Mouse (Mus musculus) brain, adult 2 months (tissue): ENCODE results near the gene Itk.

ENCODE experiments used
- DNase-seq: peaks from one replicate; pipeline ENCODE4 v3.0.0; 2011; ENCODE audit warnings: low read depth, low spot score

Itk gene

DNA sequence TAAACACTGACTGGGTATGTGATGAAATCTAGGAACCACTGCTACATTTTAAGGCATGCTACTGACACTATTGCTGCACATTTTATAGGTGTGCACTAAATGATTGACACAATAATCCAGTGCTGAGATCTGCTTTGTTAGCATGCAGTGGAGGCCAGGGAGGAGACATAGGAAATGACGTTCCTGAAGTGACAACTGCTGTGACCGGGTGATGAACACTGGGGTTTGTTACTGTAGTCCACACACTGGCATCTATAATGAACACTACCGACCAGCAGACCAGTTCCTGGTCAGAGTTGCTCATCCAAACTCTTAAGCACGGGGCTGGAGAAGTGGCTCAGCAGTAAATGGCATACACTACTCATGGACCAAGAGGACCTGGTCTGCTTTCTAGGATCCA, 4.1 kb upstream of the Itk start:
- no peak for DNase-seq

- DNase-seq: no peak
These were observed 3.6 kb upstream of the Itk start for GRCm38 (mm10) chr11:46392890-46393289.

GRCm38 (mm10) chr11:46390621-46391020, 1.3 kb upstream of the Itk start:
- DNase-seq: no peak

DNA sequence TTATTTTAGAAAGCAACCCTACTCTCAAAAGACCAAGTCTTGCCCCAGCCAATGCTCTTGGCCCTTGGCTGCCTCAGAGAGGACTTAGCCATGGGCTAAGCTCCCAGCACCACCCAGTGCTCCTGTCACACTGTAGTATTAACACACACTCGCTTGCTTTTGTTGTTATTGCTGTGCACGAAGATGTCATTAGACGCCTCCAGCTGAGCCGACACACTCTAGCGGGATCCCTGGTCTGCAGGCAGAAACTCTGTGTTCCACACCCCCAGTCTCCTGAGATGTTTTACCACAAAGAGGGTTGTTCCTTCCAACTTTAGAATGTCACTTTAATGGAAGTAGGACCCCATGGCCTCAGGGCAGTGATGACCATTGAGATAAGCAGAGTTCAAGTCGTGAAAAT, 877 bp downstream of the Itk start:
- no peak for DNase-seq

GRCm38 (mm10) chr11:46387061-46387460, 2.3 kb downstream of the Itk start:
- DNase-seq: no peak

GRCm38 (mm10) chr11:46386556-46386955, 2.8 kb downstream of the Itk start:
- no peak for DNase-seq

DNA sequence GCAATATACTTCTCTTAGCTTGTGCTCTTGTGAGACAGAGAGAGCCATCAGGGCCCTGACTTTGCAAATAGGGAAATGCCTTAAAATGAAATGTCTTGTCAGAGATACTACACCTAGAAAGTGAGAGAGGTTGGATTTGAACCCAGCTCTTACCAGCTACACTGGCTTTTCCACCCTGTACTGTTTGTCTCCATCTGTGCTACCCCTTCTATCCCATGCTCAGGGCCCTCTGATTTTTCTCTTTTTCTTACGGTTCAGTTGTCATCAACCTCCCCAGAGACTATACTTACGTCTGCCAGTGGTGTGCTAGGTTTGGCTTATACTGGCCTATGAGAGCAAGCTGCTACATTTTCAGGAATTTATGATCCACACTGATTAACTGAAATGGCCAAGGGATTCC, 4.4 kb downstream of the Itk start:
- DNase-seq: no peak

- no peak for DNase-seq
These were observed 6.8 kb downstream of the Itk start for GRCm38 (mm10) chr11:46382466-46382865.

- no peak for DNase-seq
These were observed 9.1 kb downstream of the Itk start for GRCm38 (mm10) chr11:46380097-46380675.

DNA sequence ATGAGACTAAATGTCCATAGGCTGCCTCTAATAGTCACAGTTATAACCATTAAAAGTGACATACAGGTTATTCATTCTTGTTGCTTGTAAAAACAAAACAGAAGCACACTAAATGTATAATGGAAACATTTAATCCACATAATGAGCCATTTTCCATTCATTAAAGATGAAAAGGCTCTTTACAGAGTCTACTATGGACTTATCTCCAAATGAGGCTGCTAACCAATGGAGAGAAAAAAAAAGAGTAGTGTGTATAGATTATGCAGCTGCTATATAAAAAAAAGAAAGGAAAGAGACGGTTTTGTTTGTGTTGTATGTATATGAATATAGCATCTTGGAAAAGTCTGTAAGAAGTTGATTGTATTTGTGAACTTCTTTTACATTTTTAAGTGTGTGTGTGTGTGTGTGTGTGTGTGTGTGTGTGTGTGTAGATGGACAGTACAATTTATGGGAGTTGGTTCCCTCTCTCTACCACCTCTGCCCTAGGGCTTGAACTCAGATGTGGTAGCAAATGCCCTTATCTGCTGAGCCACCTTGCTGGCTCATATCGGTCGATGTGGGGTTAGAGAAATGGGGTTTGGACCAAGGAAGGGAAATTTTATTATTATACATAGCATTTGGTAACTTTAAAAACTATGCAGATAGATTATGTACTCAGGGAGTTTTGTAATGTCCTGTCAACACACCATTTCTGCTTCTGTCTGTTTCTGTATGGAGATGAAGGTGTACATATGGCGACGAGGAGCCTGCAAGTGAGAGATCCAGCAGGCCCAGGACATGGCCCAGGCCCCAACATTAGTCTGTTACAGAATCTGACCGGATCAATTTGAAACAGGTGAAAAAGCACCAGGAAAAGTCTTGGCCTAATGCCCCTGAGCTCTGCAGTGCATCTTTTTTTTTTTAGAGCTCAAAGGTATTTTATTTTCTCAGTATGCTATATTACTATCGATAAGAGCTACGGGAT, 11.2 kb downstream of the Itk start:
- no peak for DNase-seq

DNA sequence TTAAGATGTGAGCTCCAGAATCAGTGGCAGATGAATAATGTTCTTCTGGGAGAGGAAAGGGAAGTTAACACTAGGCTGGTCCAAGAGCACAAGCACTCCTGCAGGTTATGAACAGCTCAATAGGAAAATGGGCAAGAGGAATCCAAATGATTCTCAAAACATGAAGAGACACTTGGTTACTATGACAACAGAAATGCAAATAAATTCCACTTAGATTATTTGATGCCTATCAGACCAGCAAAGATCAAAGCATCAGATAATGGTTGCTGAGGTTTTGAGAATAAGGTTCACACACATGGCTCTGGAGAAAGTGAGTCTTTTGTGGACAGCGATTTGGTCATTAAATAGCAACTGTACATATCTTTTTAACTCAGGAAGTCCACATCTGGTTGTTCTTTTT, 12.0 kb downstream of the Itk start:
- no peak for DNase-seq

GRCm38 (mm10) chr11:46375015-46375414, 14.3 kb downstream of the Itk start:
- DNase-seq: no peak

GRCm38 (mm10) chr11:46373071-46374030, 16.0 kb downstream of the Itk start:
- DNase-seq: no peak

DNA sequence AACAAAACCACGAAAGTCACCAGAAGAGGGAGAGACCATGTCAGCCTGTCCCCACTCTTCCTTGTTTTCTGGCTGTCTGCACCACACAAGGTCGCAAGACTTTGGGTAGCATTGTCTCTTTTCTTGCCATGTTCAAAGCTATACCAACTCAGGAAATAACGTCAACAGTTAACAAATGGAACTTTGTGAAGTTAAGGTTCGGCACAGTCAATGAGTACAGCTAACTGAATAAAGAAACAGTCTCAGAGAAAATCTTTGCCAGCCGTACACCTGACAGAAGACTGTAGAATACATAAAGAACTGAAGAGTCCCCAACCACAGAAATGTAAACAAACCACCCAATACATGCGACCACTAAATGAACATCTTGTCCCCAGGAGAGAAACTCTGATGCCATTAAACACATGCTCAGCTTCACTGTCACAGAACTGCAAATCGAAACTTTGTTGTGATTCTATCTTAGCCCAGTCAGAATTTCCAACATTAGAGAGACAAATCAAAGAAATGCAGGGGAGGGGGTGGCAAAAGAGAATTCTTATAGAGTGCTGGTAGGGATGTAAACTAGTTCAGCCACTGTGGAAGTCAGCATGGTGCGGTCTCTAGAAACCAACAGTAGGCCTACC, 16.9 kb downstream of the Itk start:
- DNase-seq: no peak

DNA sequence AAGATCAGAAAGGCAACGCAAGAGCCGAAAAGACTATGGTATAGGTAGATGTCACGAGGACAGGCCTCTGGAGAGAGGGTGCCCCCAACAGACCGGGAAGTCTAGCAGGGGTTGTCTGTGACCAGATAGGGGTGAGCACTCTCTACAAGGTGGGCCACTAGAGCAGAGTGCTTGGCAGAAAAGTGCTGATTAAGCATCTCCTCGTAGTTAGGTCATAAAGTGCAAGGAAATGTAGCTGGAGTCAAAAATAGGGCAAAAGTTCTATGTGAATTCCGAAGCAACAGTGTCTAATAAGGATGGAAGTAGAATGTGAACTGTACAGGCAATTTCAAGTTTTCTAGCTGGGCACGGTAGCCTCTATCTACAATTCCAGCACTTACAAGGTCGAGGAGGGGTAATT, 18.1 kb downstream of the Itk start:
- no peak for DNase-seq

DNA sequence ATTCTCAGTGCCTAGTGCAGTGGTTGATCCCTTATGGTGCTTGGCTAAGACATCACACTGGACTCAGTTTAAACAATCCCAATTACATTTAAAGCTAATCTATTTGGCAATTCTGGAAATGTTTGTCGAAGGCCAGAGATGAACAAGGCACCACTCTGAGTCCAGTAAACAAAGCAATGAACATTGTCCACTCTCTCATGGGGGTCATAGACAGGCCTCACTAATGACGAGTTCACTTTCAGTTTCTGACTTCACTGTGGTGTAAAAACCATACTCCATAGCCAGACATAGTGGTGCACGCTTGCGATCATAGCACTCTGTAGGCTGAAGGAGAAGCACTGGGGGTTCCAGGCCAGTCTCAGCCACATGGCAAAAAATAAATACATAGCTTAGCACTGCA, 18.9 kb downstream of the Itk start:
- no peak for DNase-seq

GRCm38 (mm10) chr11:46366357-46366756, 23.0 kb downstream of the Itk start:
- DNase-seq: no peak

- DNase-seq: no peak
These were observed 23.6 kb downstream of the Itk start for GRCm38 (mm10) chr11:46365744-46366143.

DNA sequence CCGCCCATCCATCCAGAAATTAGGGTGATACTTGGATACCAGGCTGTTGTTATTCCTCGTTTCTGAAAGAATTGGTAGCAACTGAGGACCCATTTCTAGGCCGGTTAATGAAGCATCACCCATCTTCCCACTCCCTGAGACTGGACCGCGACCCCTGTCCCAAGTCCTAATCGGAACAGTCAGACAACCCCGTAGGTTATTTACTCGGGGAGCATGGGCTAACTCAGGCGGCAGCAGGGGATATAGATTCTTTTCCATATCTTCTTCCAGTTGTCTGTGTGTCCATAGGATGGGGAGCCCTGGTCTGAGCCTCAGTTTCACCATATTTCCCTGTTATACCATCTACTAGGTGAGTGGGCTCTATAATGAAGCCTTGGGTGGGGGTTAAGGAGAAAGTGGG, 25.5 kb downstream of the Itk start:
- no peak for DNase-seq

- peak; percentile 63 for DNase-seq
These were observed 27.0 kb downstream of the Itk start for GRCm38 (mm10) chr11:46362061-46363022.
